Mouse (Mus musculus) liver, embryonic 14.5 days (tissue): ENCODE results near the gene Sgms1.

Experiments
- CTCF ChIP-seq: IDR thresholded peaks from 2 replicates; pipeline ENCODE4 v1.5.1; 2016; ENCODE audit warnings: antibody characterized with exemption, low read depth, control low read depth
- EP300 ChIP-seq: IDR thresholded peaks from 2 replicates; pipeline ENCODE4 v1.6.1; 2016; ENCODE audit warnings: antibody characterized with exemption, low read depth

DNA sequence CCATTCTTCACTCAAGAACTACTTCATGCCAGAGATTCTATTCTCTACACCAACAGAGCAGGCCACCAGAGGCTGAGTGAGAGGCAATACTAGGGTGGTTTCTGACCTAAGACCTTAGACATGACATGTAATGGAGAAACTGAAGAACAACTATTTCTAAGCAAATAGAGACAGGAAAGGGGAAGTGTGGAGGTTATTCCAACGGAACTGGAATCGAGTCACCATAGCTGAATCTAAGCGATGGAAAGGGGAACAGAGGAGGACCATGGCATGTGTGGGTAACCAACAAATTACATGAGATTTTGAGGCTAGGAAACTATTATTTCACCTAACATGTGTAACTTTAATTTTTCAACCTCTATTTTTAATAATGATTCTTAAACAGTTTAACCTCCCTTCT is 78.5 kb downstream of the Sgms1 start:
- TF ChIP-seq CTCF (no peak), EP300 (no peak)
